Mouse (Mus musculus) gastrocnemius, postnatal 10 days (tissue): ENCODE data around the gene Srgap2. TPM values are rescaled to one million over a fixed set of nuclear protein-coding genes. Genes with fewer than 3 reads are reported as not detected.
A peak's percentile ranks its signal among the peaks of the same experiment; 100 is the strongest.

Experiments
- DNase-seq: peaks from one replicate; pipeline ENCODE4 v3.0.0; 2021; ENCODE audit warnings: mixed read lengths
- total RNA-seq, 2 experiments: library from RNA; stranded (reverse); gene quantifications; 2 replicates each; pipeline ENCODE4 v1.2.3; 2021

Srgap2 gene
- total RNA-seq, 2 experiments from 2014 or later: 43.7 to 53.7 TPM

DNA sequence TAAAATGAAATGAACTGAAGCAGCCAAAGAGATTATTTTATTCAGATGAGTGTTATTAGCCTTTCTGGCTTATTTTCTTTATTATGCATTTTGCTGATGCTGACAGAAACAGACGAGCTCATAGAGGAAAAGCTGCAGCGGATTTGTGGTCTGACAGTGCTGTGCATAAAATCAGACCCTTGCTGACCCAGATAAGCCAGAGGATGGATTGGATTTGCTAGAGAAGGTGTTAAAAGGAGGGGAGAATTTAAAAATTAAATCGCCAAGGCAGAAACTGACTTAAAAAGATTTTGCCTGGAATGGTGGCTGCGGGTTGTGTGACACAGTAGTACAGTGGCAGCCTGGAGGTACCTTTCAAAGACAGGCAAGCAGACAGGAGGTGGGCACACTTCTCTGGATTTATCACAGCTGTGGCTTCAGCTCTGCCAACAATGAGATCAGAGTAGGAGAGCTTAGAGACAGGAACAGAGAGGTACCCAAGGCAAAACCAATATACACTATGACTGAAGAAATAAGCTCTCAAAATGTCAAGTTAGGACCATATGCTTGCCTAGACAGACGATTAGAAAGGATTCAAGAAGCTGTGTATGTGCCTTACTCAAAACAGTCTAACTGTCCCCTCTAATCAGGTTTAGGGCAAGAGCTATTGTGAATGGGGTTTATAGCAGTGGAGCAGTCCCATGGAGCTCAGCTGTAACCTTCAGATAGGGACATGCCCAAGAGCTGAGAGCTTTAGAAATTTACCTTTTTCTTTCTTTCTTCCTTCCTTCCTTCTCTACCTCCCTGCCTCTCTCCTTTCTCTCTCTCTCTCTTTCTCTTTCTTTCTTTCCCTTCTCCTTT is 109.1 kb downstream of the Srgap2 start:
- no peak for DNase-seq

DNA sequence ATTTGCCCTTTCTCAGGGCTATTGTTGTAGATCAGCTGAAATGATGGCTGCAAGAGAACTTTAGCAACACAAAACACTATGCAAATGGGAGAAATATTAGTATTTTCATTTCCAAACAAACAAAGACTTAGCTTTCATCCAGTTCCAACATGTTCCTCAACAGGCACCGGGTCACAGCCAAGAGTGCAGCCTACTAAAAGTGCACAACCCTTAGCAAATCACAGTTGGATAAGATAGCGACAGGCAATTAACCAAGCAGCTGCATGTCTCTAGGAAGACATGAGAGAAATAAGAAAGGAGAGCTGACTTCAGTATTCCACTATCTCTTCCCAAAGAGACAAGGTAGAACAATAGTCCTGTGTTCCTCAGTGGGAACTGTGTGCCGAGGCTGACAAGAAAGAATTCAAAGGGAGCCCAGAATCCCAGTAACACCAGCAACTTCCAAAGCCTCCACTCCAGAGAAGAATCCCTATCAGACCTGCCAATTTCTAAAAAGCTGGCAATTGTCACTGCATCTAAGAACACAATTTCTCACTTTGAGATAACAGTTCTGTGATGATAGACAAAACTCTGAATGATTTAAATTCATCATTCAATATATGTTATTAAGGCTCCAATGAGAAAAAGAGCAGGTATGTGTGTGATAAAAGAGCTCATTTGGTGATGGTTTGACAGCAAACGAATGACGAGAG is 109.9 kb downstream of the Srgap2 start:
- DNase-seq: no peak

DNA sequence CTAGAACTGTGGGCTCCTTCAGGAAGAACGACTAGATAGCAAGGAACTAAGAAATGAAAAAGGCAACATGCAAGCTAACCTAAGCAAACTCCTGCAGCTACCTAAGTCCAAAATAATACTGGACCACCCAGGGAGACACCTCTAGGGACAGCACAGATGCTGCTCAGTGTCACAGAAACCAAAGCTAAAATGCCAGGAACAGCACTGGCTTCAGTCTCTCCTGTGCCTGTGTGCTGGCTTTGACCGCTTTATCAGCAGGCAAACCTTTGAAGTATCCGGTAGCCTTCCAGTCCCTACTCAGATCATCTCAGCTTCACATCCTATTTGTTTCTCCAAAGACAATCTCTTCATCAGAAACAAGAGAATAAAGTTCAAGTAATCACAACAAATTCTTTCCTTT is 123.6 kb downstream of the Srgap2 start:
- DNase-seq: no peak

- no peak for DNase-seq
These were observed 126.3 kb downstream of the Srgap2 start for GRCm38 (mm10) chr1:131400844-131401243.

DNA sequence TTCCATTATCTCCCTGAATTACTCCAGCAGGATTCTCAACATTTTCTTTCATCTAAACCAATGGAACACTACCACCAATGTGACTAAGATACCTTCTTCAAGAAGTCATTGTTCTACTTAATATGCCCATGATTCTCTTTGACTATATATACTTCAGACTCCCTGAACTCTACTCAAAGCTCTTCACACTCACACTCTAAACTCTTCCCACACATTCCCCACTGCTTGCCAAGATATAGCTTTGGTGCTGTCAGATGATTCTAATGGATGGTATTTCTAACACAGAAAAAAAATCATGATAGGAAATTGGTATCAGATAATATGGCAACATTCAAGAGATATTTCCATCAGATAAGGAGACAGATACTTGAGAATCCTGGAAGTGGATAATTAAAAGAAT is 129.0 kb downstream of the Srgap2 start:
- no peak for DNase-seq

DNA sequence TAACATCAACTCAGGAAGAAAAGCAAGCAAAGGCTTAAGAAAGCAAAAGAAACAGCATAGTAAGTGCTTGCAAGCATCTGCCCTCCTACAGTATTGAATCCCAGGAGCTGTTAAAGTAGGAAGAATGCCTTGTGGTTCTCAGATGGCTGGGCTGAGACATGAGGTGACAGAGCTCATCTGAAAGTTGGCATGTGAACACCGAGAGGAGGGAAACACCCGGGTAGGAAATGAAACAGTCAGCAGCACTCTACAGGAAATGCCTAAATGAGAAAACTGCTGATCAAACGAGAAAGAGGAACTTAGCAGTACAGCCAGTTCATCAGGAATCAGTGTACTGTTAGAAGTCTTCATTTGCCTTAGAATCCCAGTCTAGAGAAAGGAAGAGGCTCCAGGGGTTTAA is 142.7 kb downstream of the Srgap2 start:
- no peak for DNase-seq

DNA sequence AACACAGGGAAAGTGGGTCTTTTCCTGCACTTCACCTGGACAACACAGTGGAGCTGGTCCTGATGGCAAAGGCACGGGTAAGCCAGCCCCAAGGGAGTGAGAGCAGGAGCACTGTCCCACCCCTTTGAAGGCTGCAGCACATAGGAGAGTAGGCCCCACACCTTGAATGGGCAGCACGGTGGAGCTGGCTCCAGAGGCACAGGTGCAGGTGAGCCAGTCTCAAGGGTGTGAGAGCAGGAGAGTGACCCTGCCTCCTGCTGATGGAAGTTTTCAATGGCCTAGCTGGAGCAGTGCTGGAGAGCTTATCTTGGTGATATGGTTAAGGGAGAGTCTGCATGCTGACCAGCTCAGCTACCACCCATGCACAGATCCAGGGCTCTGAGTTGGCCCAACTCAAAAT is 145.0 kb downstream of the Srgap2 start:
- DNase-seq: no peak

- peak; percentile 14 for DNase-seq
These were observed 146.9 kb downstream of the Srgap2 start for GRCm38 (mm10) chr1:131380254-131380653.

DNA sequence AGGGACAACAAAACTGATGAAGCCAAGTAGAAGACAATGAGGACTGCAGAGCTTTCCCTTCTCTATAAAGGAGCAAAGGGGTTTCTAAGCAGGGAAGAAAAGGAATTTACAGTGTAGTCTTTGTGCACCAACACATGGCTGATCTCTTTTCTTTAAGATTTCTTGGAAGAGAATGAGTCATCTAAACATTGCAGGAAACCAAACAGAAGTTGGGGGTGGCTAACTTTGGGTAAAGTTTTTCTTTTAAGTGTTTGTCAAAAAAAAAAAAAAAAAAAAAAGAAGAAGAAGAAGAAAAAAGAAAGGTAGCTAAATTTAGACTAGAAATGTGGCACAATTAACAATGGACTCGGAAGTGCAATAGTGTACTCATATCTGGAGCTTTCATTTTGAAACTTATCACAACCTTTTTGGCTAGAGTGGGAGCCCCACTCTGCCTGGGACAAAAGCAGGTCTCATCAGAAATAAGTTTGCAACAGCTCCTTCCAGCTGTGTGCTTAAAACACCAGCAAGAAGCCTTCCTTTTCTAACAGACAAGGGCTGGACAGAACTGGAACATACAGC is 148.2 kb downstream of the Srgap2 start:
- no peak for DNase-seq

GRCm38 (mm10) chr1:131378081-131378913 is 148.9 kb downstream of the Srgap2 start:
- no peak for DNase-seq

DNA sequence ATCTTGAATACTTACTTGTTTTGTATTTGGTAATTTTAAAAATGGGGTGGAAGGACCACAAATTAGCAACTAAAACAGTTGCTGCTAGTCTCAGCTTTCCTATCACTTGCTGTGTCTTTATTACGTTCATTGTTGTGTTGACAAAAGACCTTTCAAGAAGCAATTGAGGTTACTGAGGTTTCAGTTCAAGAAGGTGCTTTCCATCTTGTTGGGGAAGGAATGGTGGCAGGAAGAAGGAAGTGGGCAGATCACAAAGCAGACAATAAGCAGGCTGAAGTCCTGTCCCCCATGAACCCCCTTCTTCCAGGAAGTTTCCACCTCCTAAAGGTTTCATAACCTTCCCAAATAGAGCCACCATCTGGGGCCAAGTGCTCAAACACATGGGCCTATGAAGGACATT is 161.3 kb downstream of the Srgap2 start:
- DNase-seq: no peak

- DNase-seq: no peak
These were observed 162.7 kb downstream of the Srgap2 start for GRCm38 (mm10) chr1:131364432-131364831.

- no peak for DNase-seq
These were observed 163.3 kb downstream of the Srgap2 start for GRCm38 (mm10) chr1:131363887-131364286.

DNA sequence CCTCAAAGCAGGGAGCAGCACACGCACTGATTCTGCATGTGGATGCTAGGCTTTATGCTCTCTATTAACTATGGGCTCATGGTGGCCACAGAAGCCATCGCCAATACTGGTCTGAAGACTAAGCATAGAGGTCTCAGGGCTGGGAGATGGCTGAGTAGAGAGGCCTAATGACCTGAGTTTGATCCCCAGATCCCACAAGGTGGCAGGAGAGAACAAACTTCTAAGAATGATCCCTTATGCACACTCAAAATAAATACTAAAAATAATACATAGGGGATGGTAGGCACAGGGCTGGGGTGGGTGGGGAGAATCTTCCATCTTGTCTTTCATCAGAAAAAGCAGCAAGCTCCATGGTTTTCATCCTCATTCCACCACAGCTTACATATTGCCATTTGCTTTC is 165.1 kb downstream of the Srgap2 start:
- DNase-seq: no peak

DNA sequence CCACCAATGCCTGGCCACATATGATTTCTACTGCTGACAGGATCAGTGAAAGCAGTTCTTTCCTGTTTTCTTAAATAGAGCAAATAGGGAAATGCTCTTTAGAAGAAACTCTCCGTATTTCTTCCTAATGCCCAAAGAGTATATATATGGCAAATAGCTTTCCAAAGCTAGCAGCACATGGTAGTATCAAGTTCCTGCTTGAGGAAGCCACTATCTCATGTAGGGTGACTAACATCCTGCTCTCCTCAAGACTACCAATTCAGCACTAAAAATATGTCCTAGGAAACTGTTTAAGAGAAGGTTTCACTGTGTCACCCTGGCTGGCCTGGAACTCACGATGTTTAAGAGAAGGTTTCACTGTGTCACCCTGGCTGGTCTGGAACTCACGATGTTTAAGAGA is 166.4 kb downstream of the Srgap2 start:
- DNase-seq: no peak

DNA sequence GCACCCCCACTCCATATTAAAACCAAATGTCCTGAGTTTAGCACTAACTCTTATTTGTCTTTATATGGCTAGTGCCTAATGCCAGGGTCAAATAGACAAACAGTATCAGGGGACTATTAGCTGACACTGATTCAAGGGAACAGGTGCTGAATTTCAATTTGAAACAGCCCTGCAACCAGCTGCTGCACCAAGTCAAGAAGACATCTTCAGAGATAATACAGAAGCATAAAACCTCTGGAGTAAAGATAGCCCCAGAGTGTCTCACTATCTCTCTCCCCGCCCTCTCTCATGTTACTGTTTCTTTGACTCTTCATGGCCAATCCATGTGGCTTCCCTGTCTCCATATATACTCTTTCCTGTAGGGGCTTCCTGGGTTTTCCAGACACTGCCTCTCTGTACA is 167.5 kb downstream of the Srgap2 start:
- no peak for DNase-seq

DNA sequence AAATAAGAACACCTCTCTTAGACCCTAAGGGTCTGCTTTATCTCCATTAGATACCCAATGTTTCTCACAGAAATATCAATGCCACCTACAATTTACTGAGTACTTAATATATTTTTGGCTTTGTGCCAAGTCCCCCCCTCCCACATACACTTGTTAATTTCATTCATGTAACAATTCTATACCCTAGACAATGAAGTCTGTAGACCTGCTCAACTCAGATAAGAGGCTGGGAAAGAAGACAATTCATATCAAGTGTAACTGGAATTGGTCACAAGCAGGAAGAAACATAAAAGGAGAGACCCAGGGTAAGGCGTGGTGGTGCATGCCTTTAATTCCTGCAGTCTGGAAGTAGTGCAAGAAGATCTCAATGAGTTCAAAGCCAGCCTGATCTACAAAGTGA is 169.9 kb downstream of the Srgap2 start:
- no peak for DNase-seq

- peak; percentile 33 for DNase-seq
These were observed 175.7 kb downstream of the Srgap2 start for GRCm38 (mm10) chr1:131351436-131351835.

GRCm38 (mm10) chr1:131349993-131350510 is 177.1 kb downstream of the Srgap2 start:
- no peak for DNase-seq

GRCm38 (mm10) chr1:131347708-131348107 is 179.4 kb downstream of the Srgap2 start:
- no peak for DNase-seq

DNA sequence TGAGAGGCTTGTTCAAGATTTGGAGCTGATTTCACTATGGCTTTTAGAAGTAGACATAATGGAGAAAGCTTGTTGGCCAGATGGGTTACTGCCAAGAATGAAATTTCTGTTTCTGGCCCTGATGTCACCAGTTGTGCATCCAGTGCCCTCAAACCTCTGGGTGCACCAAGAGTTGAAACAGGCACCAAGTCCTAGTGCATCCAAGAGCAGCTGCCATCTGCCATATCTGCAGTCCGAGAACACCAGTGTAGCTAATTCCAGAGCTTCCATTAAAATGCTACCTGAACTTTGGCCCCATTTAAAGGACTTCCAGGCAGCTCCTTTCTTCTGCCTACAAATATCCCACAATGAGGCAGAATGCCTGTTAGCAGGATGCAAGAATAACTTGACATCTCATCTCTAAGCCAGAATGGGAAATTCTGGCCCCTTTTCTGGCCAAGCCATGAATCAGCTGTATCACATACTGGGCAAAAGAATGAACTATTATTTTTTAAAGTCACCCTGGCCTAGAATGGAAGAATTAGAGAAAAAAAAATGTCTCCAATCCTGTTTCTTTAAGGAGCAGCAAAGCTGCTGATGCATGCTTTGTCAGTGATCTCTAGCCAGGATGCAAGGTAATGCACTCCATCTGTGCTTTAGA is 180.1 kb downstream of the Srgap2 start:
- DNase-seq: no peak
